Mouse (Mus musculus) B cell, adult 2 months (primary cell): ENCODE measurements at regions not wholly inside any gene's neighbourhood (a gene's known extent, or its start where the extent isn't known, plus 50 kb on each side); places are given as distances from the start of the nearest gene placed in this dataset.

Experiments used
- DNase-seq, 2 experiments: peaks; one replicate each; pipeline ENCODE4 v3.0.0; 2022

- DNase-seq, result no peak
Measured at GRCm38 (mm10) chr5:74121861-74122630, 53.8 kb upstream of the Usp46 start.

GRCm38 (mm10) chr5:74126015-74126896 lies 58.0 kb upstream of the Usp46 start:
- peak; percentile 75 to 77 for DNase-seq

GRCm38 (mm10) chr5:74127518-74127917 lies 59.3 kb upstream of the Usp46 start:
- no peak for DNase-seq

DNA sequence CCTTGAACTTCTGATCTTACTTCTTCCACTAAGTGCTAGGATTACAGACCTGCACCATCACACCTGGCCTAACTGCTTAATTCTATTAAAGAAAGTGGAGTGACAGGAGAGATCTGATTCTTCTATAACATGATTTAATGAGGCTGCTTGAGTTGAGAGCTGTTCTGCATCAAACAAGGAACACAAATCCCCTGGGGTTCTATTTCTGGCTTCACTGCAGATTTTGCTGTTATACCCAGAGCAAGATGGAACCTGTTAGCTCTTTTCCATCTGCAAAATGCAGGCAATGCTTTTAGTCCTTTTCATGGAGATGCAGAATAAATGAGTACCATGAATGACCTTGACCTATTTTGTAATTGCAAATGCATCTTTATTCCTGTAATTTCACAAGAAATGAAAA lies 61.4 kb upstream of the Usp46 start:
- no peak for DNase-seq

DNA sequence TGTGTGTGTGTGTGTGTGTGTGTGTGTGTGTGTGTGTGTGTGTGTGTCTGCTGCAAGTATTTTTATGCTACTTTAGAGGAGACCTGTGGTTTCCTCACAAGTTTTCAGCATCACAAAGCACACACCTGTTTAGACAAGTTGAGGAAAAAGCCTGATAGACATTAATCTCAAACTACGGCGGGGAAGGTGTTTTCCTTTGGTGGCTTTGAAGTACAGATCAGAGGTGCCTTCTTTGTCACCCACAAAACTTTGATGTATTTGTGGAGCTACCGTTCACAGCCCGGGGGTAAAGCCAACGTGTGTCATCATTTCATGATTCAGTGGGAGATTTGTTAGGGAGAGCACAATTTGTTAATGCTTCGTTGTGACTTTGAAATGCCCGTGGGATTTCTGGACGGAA lies 62.4 kb upstream of the Rasl11b start:
- no peak for DNase-seq

- no peak for DNase-seq
Measured at GRCm38 (mm10) chr5:74136377-74136776, 58.7 kb upstream of the Rasl11b start.

GRCm38 (mm10) chr5:74136868-74137439 lies 58.1 kb upstream of the Rasl11b start:
- no peak for DNase-seq

- no peak for DNase-seq
Measured at GRCm38 (mm10) chr5:74143994-74144393, 51.1 kb upstream of the Rasl11b start.

- DNase-seq, result no peak
Measured at GRCm38 (mm10) chr5:74144765-74145164, 50.3 kb upstream of the Rasl11b start.
